Mouse (Mus musculus) adrenal gland, postnatal 10 days (tissue): ENCODE measurements around the gene Acp6. TPM values are rescaled to one million over a fixed set of nuclear protein-coding genes. Genes with fewer than 3 reads are reported as not detected.
A peak's percentile ranks its signal among the peaks of the same experiment; 100 is the strongest.
"Not testable (repeated sequence)": the region's sequence is repeated elsewhere in the genome, so short reads cannot be mapped to it uniquely, and the experiment has no call there.

Experiments
- DNase-seq: peaks from one replicate; pipeline ENCODE4 v3.0.0; 2021; ENCODE audit warnings: mixed read lengths
- long read RNA-seq, 2 experiments: library from polyadenylated mRNA; stranded (forward); transcript quantifications; one replicate each; pipeline ENCODE4 v2.0.0; 2021
- total RNA-seq, 2 experiments: library from RNA; stranded (reverse); gene quantifications; 2 replicates each; pipeline ENCODE4 v1.2.3; 2021

Gene Acp6
- total RNA-seq = 10 to 100 TPM; 39.2 to 45.9 TPM
- long read RNA-seq, experiment 1, transcript Acp6-201 (10 exons, 1,754 nt) = major isoform, 46 of 62 reads
- long read RNA-seq, experiment 1, transcript Acp6-208 (1 exons, 3,291 nt) = minor isoform, 12 of 62 reads
- long read RNA-seq, experiment 1, partial matches to known transcripts = 3 of 62 reads
- long read RNA-seq, experiment 1, other reads (novel, unspliced or antisense) = 1 of 62 reads
- long read RNA-seq, experiment 2, transcript Acp6-201 (10 exons, 1,754 nt) = major isoform, 39 of 50 reads
- long read RNA-seq, experiment 2, partial matches to known transcripts = 2 of 50 reads
- long read RNA-seq, experiment 2, other reads (novel, unspliced or antisense) = 5 of 50 reads

DNA sequence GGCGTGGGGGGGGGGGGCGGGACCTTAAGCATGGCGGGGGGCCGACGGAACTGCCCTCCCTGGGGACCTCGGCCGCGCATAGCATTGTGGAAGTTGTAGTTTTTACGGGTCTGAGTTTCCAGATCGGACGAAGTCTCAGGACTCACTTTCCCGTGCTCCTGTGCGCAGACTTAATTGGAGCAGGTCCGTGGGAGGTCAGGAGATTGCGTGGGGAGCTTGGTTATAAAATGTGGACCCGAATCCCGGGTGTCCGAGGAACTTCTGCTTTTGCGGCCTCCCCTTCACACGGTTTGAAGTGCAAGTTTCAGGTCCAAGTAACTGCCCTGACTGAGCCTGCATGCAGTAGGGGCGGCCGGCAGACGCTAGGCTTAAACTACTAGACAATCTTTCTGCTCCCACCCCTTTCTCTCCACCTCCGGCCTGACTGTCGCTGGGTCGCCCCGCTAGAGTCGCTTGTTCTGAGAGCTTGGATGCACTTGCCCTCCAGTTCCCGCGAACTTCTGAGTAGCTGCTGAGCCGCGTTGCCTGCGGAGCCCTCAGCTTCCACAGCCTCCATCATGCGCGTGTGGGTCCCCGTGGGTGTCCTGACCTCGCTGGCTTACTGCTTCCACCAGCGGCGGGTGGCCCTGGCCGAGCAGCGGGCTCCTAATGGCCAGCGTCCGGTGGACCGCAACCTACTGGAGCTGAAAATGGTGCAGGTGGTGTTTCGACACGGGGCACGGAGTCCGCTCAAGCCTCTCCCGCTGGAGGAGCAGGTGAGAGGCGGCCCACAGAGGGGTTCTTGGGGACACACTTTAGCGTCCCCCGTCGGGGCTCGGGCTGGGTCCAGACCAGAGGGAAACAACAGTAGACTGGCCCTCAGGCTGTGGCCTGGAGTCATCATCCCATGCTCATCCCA lies at the start of gene Acp6:
Gene Acp6, plus strand, starts transcription at position 167 of the 898 bp plus-strand sequence.
- DNase-seq = peak; percentile 93

DNA sequence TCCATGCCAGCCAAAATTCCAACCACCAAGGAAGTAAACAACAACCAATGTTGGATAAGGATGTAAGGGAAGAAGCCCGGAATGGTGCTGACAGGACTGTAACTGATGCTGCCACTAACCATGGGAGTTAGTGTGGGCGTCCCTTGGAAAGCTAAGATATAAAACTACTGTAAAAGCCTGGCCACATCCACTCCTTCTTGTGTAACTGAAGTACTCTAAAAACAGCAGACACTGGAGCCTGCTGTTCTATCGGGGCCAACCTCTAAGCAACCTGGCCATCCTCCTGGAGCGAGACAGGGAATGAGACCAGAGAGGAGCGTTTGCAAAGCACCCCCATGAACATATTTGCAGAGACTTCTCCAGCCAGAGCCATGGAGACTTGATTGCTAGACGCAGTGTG lies 41.1 kb upstream of the Acp6 start:
- DNase-seq = no peak

DNA sequence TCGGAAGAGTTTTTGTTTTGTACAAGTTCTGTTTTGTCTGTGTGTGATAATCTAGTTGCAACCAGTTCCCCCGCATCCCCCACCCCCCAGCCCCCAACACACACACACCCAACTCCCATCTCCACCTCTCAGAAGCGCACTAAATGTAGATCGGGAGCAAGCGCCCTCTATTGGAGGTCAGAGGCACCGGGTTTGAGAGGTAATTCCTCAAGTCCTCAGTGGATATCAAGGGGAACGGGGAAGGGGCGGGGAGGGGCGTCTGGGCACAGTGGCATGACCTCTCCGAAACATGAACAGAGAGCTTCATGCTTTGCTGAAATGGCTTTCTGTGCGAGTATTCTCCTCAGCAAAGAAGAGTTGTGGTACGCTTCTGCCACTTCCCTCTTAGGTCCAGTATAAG lies 40.3 kb upstream of the Acp6 start:
- DNase-seq = no peak

- DNase-seq = no peak
Observed at GRCm38 (mm10) chr3:97124193-97124592, 34.4 kb upstream of the Acp6 start.

DNA sequence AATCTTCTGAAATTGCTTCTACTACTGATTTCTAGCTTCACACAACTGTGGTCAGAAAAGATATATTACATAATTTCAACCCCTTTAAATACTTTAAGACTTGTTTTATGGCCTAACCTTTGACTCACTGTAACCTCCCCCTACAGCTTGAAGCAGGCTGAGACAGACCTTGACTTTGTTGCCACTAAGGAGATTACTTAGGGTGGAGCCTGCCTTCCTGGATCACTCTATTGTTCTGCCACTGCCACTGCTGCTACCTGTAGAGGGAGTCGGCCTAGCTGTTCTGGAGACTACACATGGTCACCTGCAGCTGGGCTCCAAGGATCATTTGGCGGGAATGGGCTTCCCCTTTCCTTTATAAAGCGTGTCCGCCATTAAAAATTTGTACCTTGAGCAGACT lies 29.2 kb upstream of the Acp6 start:
- no peak for DNase-seq

DNA sequence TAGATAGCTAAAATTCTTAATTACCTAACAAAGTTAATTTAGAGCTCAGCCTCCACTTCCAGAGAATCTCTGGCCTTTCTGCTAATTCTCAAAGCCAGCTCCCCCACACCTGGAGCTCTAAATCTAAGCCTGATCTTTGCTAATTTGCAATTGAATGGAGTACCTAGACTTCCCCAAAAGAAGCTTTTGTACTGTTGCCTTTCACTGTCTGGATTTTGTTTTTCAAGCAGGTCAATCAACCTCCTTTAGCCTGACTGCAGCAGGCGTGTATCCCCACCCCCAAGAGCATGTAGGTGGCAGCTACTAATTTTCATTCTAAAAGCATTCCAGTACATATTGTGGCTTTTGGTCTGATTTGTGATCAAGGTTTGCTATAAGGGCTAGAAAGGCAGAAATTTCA lies 20.9 kb upstream of the Acp6 start:
- not testable (repeated sequence) for DNase-seq

- DNase-seq = no peak
Observed at GRCm38 (mm10) chr3:97151092-97151491, 7.5 kb upstream of the Acp6 start.

- DNase-seq = no peak
Observed at GRCm38 (mm10) chr3:97156431-97156830, 2.1 kb upstream of the Acp6 start.

DNA sequence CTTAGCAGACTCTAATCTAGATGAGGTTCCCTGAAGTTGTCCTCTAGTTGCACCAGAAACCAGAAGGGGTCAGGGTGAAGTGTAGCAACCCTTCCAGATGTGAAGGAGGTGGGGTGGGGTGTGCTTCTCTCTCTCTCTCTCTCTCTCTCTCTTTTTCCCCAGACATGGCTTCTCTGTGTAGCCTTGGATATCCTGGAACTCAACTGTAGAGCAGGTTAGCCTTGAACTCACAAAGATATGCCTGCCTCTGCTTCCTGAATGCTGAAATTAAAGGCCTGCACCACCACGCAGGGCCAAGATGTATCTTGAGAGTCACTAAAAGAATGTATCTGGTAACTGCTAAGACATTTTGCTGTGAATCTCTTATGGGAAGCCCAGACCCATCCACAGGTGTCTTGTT lies 1.3 kb upstream of the Acp6 start:
- DNase-seq = no peak

GRCm38 (mm10) chr3:97157958-97158599 lies 498 bp upstream of the Acp6 start:
- DNase-seq = peak; percentile 91

GRCm38 (mm10) chr3:97159509-97159850 lies 903 bp downstream of the Acp6 start:
- no peak for DNase-seq

- no peak for DNase-seq
Observed at GRCm38 (mm10) chr3:97159986-97160385, 1.4 kb downstream of the Acp6 start.

DNA sequence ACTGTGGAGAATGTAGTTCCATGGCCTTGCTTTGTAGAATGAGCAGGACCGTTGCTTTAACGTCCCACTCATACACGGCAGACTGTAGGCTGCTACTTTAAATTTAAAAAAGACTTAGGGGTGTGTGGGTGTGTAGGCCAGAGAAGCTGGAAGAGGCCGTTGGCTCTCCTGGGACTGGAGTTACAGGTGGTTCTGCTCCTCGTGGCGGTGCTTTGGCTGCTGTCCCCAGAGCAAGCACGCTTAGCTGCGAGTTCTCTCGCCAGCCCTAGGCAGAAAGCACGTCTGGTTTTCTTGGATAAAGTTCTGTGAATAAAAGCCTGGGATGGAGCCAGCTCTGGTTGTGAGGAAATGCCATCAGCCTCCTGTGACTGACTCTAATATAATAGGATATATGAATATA lies 2.3 kb downstream of the Acp6 start:
- DNase-seq = peak; percentile 61

DNA sequence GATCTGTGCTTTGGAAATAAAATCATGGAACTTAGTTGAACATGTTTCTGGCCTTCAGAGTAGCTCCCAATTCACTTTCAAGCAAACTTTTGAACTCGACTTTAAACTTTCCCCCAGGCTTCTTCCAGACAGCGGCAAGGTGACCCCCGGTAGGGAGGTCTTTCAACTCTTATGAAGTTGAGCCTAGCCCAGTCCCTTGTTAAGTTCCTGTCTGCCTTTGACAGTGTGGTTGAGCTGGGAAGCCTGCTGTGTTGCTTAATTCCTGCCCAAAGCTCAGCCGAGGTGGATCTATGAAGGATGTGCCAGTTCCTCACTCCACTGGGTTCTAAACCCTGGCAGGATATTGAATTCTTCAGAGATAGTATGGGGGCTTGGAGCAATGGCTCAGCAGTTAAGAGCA lies 3.2 kb downstream of the Acp6 start:
- no peak for DNase-seq

DNA sequence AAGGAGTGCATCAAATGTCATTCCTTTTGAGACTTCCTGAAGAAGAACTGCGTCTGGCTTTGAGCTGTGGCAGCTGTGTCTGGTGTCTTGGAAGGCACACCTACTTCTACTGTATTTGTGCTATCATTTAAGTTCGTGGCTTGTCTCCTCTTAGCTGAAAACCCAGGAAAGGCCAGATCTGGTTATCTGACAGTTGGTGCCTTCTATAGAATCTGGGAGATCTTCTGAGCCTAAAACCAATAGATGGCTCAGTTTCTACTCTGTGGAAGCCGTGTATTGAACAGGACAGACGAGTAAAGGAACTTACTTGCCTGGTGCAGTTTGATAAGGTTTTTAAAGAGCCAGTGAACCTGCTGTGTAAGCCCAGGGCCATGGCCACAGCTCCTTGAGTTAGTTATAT lies 5.9 kb downstream of the Acp6 start:
- no peak for DNase-seq

- DNase-seq = no peak
Observed at GRCm38 (mm10) chr3:97167126-97167525, 8.5 kb downstream of the Acp6 start.

- DNase-seq = no peak
Observed at GRCm38 (mm10) chr3:97171531-97171930, 13.0 kb downstream of the Acp6 start.

GRCm38 (mm10) chr3:97172231-97172630 lies 13.7 kb downstream of the Acp6 start:
- DNase-seq = no peak

DNA sequence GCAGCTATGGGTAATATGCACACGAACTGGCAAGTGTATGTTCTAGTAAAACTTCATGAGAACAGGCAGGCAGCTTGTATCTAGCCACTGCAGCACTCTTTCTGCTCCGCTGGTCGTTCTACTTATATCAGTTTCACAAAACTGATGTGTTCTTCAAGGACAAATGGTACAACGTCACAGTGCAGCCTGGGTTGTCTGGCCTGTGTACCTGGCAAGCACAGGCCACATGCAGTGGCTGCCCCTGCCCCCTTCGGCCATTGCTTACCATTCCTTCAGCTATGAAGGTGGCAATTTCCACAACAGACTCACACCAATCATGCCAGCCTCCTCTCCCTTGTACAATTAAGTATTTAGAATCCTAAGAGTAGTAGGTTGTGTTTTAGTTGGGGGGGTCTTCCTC lies 14.1 kb downstream of the Acp6 start:
- DNase-seq = no peak

- no peak for DNase-seq
Observed at GRCm38 (mm10) chr3:97178885-97179284, 20.3 kb downstream of the Acp6 start.

GRCm38 (mm10) chr3:97180527-97180926 lies 21.9 kb downstream of the Acp6 start:
- DNase-seq = no peak

DNA sequence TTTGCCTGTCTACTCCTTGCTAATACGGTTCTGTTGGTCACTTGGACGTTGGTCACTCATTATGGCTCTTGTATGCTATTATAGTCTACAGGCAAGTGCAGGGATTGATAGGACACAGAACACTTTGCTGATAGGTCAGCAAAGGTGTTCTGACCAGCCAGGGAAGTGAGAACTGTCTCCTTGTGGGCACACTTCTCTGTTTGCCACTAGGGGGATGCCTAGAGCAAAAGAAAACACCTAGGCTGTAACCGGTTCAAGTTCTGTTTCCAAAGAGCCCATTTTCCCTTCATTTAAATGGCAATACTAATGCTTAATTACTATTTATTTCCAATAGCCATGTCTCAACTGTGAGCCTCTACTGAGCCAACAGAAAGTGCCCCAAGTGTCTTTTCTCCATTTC lies 25.2 kb downstream of the Acp6 start:
- DNase-seq = no peak
